45 mouse cellular contexts compared by ENCODE assay signal in genomic region chr5:87091111-87091510, GRCm38 (mm10). TPM values are rescaled to one million over a fixed set of nuclear protein-coding genes. Genes with fewer than 3 reads are reported as not detected.
"Had no signal": no experiment of that assay in that cellular context is flagged by ENCODE, and none has a peak within 500 bp of the region (broad histone marks: within the 10 kb centered on the region; RNA-seq: fewer than 3 reads in every experiment).

No protein-coding gene starts in this region.

- H3K27ac ChIP-seq: heart, embryonic 10.5 days; heart, embryonic 13.5 days; heart, embryonic 15.5 days; hindbrain, embryonic 10.5 days; hindbrain, embryonic 12.5 days; hindbrain, embryonic 13.5 days; hindbrain, embryonic 14.5 days; hindbrain, embryonic 15.5 days; hindbrain, postnatal 0 days; kidney, embryonic 15.5 days; kidney, postnatal 0 days; layer of hippocampus, adult 2 months had no signal

- H3K4me1 ChIP-seq: heart, embryonic 10.5 days; heart, embryonic 12.5 days; heart, embryonic 13.5 days; heart, embryonic 15.5 days; hindbrain, embryonic 10.5 days; hindbrain, embryonic 12.5 days; hindbrain, embryonic 13.5 days; hindbrain, embryonic 15.5 days; intestine, embryonic 15.5 days; kidney, embryonic 15.5 days had no signal

- H3K9ac ChIP-seq: heart, embryonic 12.5 days; heart, embryonic 13.5 days; heart, embryonic 15.5 days; hindbrain, embryonic 12.5 days; hindbrain, embryonic 13.5 days; hindbrain, embryonic 14.5 days; hindbrain, embryonic 15.5 days; intestine, embryonic 15.5 days; kidney, embryonic 15.5 days had no signal

- H3K27me3 ChIP-seq: heart, embryonic 12.5 days; heart, embryonic 13.5 days; heart, embryonic 15.5 days; hindbrain, embryonic 12.5 days; hindbrain, embryonic 13.5 days; hindbrain, embryonic 15.5 days; intestine, embryonic 15.5 days; kidney, embryonic 15.5 days had no signal

- DNase-seq: heart, postnatal 10 days; heart, postnatal 14 days; heart, postnatal 36 days; heart, postnatal 4 days; kidney, adult 11 months; kidney, adult 18-20 months; kidney, adult 2 months; kidney, adult 8-10 months; kidney, adult 9 months; kidney, postnatal 10 days; kidney, postnatal 14 days; kidney, postnatal 25 days; kidney, postnatal 36 days; kidney, postnatal 4 days; layer of hippocampus, adult 9-11 months; layer of hippocampus, postnatal 36 days had no signal

- H3K4me3 ChIP-seq: heart, embryonic 10.5 days; heart, embryonic 12.5 days; heart, embryonic 13.5 days; heart, embryonic 15.5 days; hindbrain, embryonic 10.5 days; hindbrain, embryonic 12.5 days; hindbrain, embryonic 13.5 days; hindbrain, embryonic 15.5 days; intestine, embryonic 15.5 days; kidney, embryonic 15.5 days; layer of hippocampus, adult 2 months had no signal

- H3K36me3 ChIP-seq: heart, embryonic 10.5 days; heart, embryonic 12.5 days; heart, embryonic 13.5 days; heart, embryonic 15.5 days; hindbrain, embryonic 10.5 days; hindbrain, embryonic 12.5 days; hindbrain, embryonic 13.5 days; hindbrain, embryonic 15.5 days; intestine, embryonic 15.5 days; kidney, embryonic 15.5 days had no signal

RNA-seq across cellular contexts. Expression of gene Ugt2b36, which starts 1.2 kb away (rescaled TPM):
- total RNA-seq: heart, postnatal 10 days; heart, postnatal 14 days; heart, postnatal 25 days; heart, postnatal 36 days; heart, postnatal 4 days; hematopoietic stem cell, adult 5-6 weeks; hindbrain, postnatal 0 days; layer of hippocampus, adult 18-20 months; layer of hippocampus, adult 2 months; layer of hippocampus, adult 8-10 months; layer of hippocampus, postnatal 10 days; layer of hippocampus, postnatal 14 days; layer of hippocampus, postnatal 25 days; layer of hippocampus, postnatal 36 days; left cerebral cortex, adult 18-20 months had no signal
- polyA plus RNA-seq: heart, embryonic 11.5 days; heart, embryonic 12.5 days; heart, embryonic 13.5 days; heart, embryonic 14.5 days; heart, embryonic 16.5 days; heart, postnatal 0 days; hindbrain, embryonic 10.5 days; hindbrain, embryonic 11.5 days; hindbrain, embryonic 12.5 days; hindbrain, embryonic 13.5 days; hindbrain, embryonic 14.5 days; hindbrain, embryonic 15.5 days; hindbrain, embryonic 16.5 days; inflammation-experienced regulatory T-cells, adult 6 months; kidney, adult 2 months had no signal

RNA-seq across cellular contexts. Expression of gene Ugt2b5, which starts 49.0 kb away (rescaled TPM):
- total RNA-seq: heart, postnatal 10 days; heart, postnatal 14 days; heart, postnatal 25 days; heart, postnatal 36 days; heart, postnatal 4 days; hematopoietic stem cell, adult 5-6 weeks; hindbrain, postnatal 0 days; layer of hippocampus, adult 18-20 months; layer of hippocampus, adult 2 months; layer of hippocampus, adult 8-10 months; layer of hippocampus, postnatal 10 days; layer of hippocampus, postnatal 14 days; layer of hippocampus, postnatal 25 days; layer of hippocampus, postnatal 36 days; left cerebral cortex, adult 18-20 months had no signal
- polyA plus RNA-seq: heart, embryonic 11.5 days; heart, embryonic 12.5 days; heart, embryonic 13.5 days; heart, embryonic 14.5 days; heart, embryonic 15.5 days; heart, postnatal 0 days; hindbrain, embryonic 11.5 days; hindbrain, embryonic 12.5 days; hindbrain, embryonic 14.5 days; hindbrain, embryonic 15.5 days; hindbrain, postnatal 0 days; inflammation-experienced regulatory T-cells, adult 6 months had no signal
